ENCODE assay signal across 29 mouse cellular contexts in the genomic region with DNA sequence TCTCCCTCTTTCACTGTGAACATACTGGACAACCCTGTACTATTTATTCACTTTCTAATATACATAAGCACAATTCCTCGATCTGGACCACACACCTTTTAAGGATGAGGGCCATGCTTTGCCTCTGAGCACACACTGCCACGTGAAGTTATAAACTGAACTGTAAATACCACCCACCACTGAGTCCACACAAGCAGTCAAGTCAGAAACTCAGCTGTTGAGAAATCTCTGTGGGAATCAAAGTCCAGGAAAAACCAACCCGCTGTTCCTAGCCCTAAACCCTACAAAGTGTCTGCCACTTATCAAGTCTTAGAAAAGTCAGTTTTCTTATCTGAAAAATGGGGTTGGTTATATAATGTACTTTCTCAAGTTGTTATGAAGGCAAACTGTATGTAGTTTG. TPM values are rescaled to one million over a fixed set of nuclear protein-coding genes. Genes with fewer than 3 reads are reported as not detected.
DNase-seq lines count a peak whose midpoint lies in the region; ATAC-seq and TF ChIP-seq lines count a peak whose summit lies in the region.
"Had no signal": no experiment of that assay in that cellular context is flagged by ENCODE, and none has a peak within 500 bp of the region (broad histone marks: within the 10 kb centered on the region; RNA-seq: fewer than 3 reads in every experiment).

No protein-coding gene starts in this region.

- H3K4me2 ChIP-seq in intestine, embryonic 15.5 days (replicated peaks), result no peak overlapping the region
- H3K4me2 ChIP-seq in intestine, postnatal 0 days (replicated peaks; ENCODE audit: low read depth), result no peak overlapping the region
- H3K4me2 ChIP-seq in liver, embryonic 14.5 days (ENCODE audit: low read depth), result no peak overlapping the region
- H3K4me2 ChIP-seq in liver, embryonic 11.5 days, result no peak overlapping the region
- no peak overlapping the region for H3K4me2 ChIP-seq in liver, postnatal 0 days (ENCODE audit: low read depth, low read length)
- no peak overlapping the region for H3K4me2 ChIP-seq in hindbrain, embryonic 11.5 days (replicated peaks; ENCODE audit: low read depth, low read length)
- H3K4me2 ChIP-seq in lung, postnatal 0 days (replicated peaks; ENCODE audit: low read depth, low read length), result no peak overlapping the region
- H3K4me2 ChIP-seq: embryonic facial prominence, embryonic 13.5 days; forebrain, embryonic 12.5 days; forebrain, embryonic 15.5 days; heart, embryonic 13.5 days; hindbrain, embryonic 13.5 days had no signal

- no peaks in the 10 kb centered on the region for H3K4me1 ChIP-seq in intestine, embryonic 15.5 days (replicated peaks)
- no peaks in the 10 kb centered on the region for H3K4me1 ChIP-seq in intestine, postnatal 0 days (replicated peaks; ENCODE audit: control insufficient read depth, insufficient read depth, low read length)
- H3K4me1 ChIP-seq in liver, embryonic 14.5 days (replicated peaks; ENCODE audit: control insufficient read depth in 2 of 2, insufficient read depth in 2 of 2, low read length in 1 of 2), result 0 out of 4 replicates have a peak, but pooled peaks cover 0 to 1% of the 10 kb centered on the region in 2 experiments
- H3K4me1 ChIP-seq in liver, embryonic 11.5 days (replicated peaks; ENCODE audit: control insufficient read depth, insufficient read depth, low read length), result no peaks in the 10 kb centered on the region
- no peaks in the 10 kb centered on the region; the same call in 1 of the 2 replicates for H3K4me1 ChIP-seq in liver, postnatal 0 days (ENCODE audit: insufficient read depth)
- H3K4me1 ChIP-seq in hindbrain, embryonic 11.5 days (replicated peaks; ENCODE audit: control insufficient read depth, insufficient read depth, low read length), result no peaks in the 10 kb centered on the region
- no peaks in the 10 kb centered on the region for H3K4me1 ChIP-seq in lung, postnatal 0 days (ENCODE audit: insufficient read depth, low read depth, low read length)
- H3K4me1 ChIP-seq: embryonic facial prominence, embryonic 10.5 days; forebrain, embryonic 12.5 days; forebrain, embryonic 15.5 days; heart, embryonic 13.5 days; hindbrain, embryonic 13.5 days had no signal

- ATAC-seq in intestine, embryonic 15.5 days, result peak; percentile 34; the same call in 1 of the 2 replicates
- ATAC-seq in intestine, postnatal 0 days, result no peak
- peak; percentile 26; the same call in 1 of the 2 replicates for ATAC-seq in liver, embryonic 14.5 days (ENCODE audit: insufficient read depth)
- ATAC-seq in liver, embryonic 11.5 days (replicated peaks; ENCODE audit: low FRiP score), result no peak
- peak; percentile 90 for ATAC-seq in liver, postnatal 0 days
- ATAC-seq in hindbrain, embryonic 11.5 days (ENCODE audit: low FRiP score), result no peak
- ATAC-seq in lung, postnatal 0 days, result no peak
- ATAC-seq: forebrain, embryonic 15.5 days; hindbrain, embryonic 16.5 days; Patski had no signal

- no peak for TF ChIP-seq CTCF in intestine, postnatal 0 days (IDR thresholded peaks at IDR 0.05; ENCODE audit: low read depth)
- TF ChIP-seq CTCF in liver, embryonic 14.5 days (IDR thresholded peaks at IDR 0.05; ENCODE audit: low read depth), result no peak
- no peak for TF ChIP-seq CTCF in liver, postnatal 0 days (IDR thresholded peaks at IDR 0.05; ENCODE audit: low read depth)
- TF ChIP-seq CTCF in lung, postnatal 0 days (IDR thresholded peaks at IDR 0.05), result no peak

- no peak overlapping the region for H3K9ac ChIP-seq in intestine, embryonic 15.5 days
- no peak overlapping the region for H3K9ac ChIP-seq in intestine, postnatal 0 days (ENCODE audit: low read depth, low read length)
- H3K9ac ChIP-seq in liver, embryonic 14.5 days (replicated peaks), result no peak overlapping the region
- H3K9ac ChIP-seq in liver, embryonic 11.5 days (ENCODE audit: low read depth, low read length), result no peak overlapping the region
- no peak overlapping the region for H3K9ac ChIP-seq in liver, postnatal 0 days (replicated peaks)
- no peak overlapping the region for H3K9ac ChIP-seq in hindbrain, embryonic 11.5 days (ENCODE audit: low read depth, low read length)
- no peak overlapping the region for H3K9ac ChIP-seq in lung, postnatal 0 days (replicated peaks; ENCODE audit: low read depth)
- H3K9ac ChIP-seq: embryonic facial prominence, embryonic 13.5 days; forebrain, embryonic 12.5 days; forebrain, embryonic 15.5 days; heart, embryonic 13.5 days; hindbrain, embryonic 13.5 days had no signal

- H3K4me3 ChIP-seq in intestine, embryonic 15.5 days (replicated peaks), result no peak overlapping the region
- H3K4me3 ChIP-seq in intestine, postnatal 0 days (ENCODE audit: low read depth, low read length), result no peak overlapping the region
- H3K4me3 ChIP-seq in liver, embryonic 14.5 days (ENCODE audit: insufficient read depth in 1 of 2, low read depth in 2 of 2, low read length in 2 of 2), result no peak overlapping the region
- H3K4me3 ChIP-seq in liver, embryonic 11.5 days (ENCODE audit: low read depth, low read length), result no peak overlapping the region
- no peak overlapping the region for H3K4me3 ChIP-seq in liver, postnatal 0 days (ENCODE audit: low read depth, low read length)
- no peak overlapping the region for H3K4me3 ChIP-seq in hindbrain, embryonic 11.5 days (ENCODE audit: low read depth, low read length)
- H3K4me3 ChIP-seq in lung, postnatal 0 days (ENCODE audit: low read depth, low read length), result no peak overlapping the region
- H3K4me3 ChIP-seq: embryonic facial prominence, embryonic 10.5 days; embryonic facial prominence, embryonic 13.5 days; erythroblast, embryonic 14.5 days; forebrain, embryonic 12.5 days; forebrain, embryonic 15.5 days; heart, adult 2 months; heart, embryonic 10.5 days; heart, embryonic 13.5 days; hindbrain, embryonic 13.5 days had no signal

- DNase-seq in liver, embryonic 14.5 days (ENCODE audit: low read depth in 3 of 3, low spot score in 3 of 3), result peak in 1 of 3 experiments; percentile 1
- DNase-seq in liver, embryonic 11.5 days (ENCODE audit: low spot score), result no peak
- no peak for DNase-seq in liver, postnatal 0 days
- peak; percentile 45 for DNase-seq in yolk sac, embryonic 10.5 days (ENCODE audit: low spot score)
- DNase-seq in hindbrain, embryonic 11.5 days (ENCODE audit: low spot score), result no peak
- DNase-seq in lung, postnatal 0 days (ENCODE audit: low spot score), result no peak
- DNase-seq: adrenal gland, postnatal 10 days; adrenal gland, postnatal 36 days; B cell, adult 2 months; cerebellum, adult 18-20 months; cerebellum, adult 9-11 months; cerebellum, postnatal 25 days; gastrocnemius, postnatal 25 days; heart, adult 2 months; heart, postnatal 14 days had no signal

- WGBS in intestine, embryonic 15.5 days, result 57% methylated on average over 3 of the region's 3 CpGs
- 31% methylated on average over 3 of the region's 3 CpGs for WGBS in intestine, postnatal 0 days
- 54% methylated on average over 3 of the region's 3 CpGs for WGBS in liver, embryonic 14.5 days (ENCODE audit: insufficient replicate concordance)
- 75% methylated on average over 3 of the region's 3 CpGs for WGBS in liver, embryonic 11.5 days
- 62% methylated on average over 3 of the region's 3 CpGs for WGBS in liver, postnatal 0 days (ENCODE audit: insufficient replicate concordance)
- whole genome bisulfite sequencing in hindbrain, embryonic 11.5 days, result 87% methylated on average over 3 of the region's 3 CpGs
- WGBS in lung, postnatal 0 days, result 53% methylated on average over 3 of the region's 3 CpGs

- H3K9me3 ChIP-seq in intestine, embryonic 15.5 days, result no peaks in the 10 kb centered on the region
- H3K9me3 ChIP-seq in intestine, postnatal 0 days (ENCODE audit: control insufficient read depth), result no peaks in the 10 kb centered on the region
- no peaks in the 10 kb centered on the region for H3K9me3 ChIP-seq in liver, embryonic 14.5 days (ENCODE audit: control insufficient read depth, low read length)
- H3K9me3 ChIP-seq in liver, embryonic 11.5 days (ENCODE audit: control insufficient read depth, low read length), result no peaks in the 10 kb centered on the region
- no peaks in the 10 kb centered on the region for H3K9me3 ChIP-seq in liver, postnatal 0 days (ENCODE audit: low read length)
- no peaks in the 10 kb centered on the region for H3K9me3 ChIP-seq in hindbrain, embryonic 11.5 days (ENCODE audit: control insufficient read depth, low read length)
- H3K9me3 ChIP-seq in lung, postnatal 0 days (ENCODE audit: low read length), result no peaks in the 10 kb centered on the region
- H3K9me3 ChIP-seq: embryonic facial prominence, embryonic 10.5 days; embryonic facial prominence, embryonic 13.5 days; forebrain, embryonic 12.5 days; forebrain, embryonic 15.5 days; G1E; heart, embryonic 10.5 days; heart, embryonic 13.5 days; hindbrain, embryonic 13.5 days had no signal

- H3K27ac ChIP-seq in intestine, embryonic 15.5 days, result no peak overlapping the region
- H3K27ac ChIP-seq in intestine, postnatal 0 days (ENCODE audit: low read depth, low read length), result no peak overlapping the region
- no peak overlapping the region for H3K27ac ChIP-seq in liver, embryonic 14.5 days
- H3K27ac ChIP-seq in liver, embryonic 11.5 days (ENCODE audit: low read depth, low read length), result no peak overlapping the region
- no peak overlapping the region for H3K27ac ChIP-seq in liver, postnatal 0 days (ENCODE audit: low read depth)
- H3K27ac ChIP-seq in hindbrain, embryonic 11.5 days (ENCODE audit: low read depth, low read length), result no peak overlapping the region
- H3K27ac ChIP-seq in lung, postnatal 0 days (ENCODE audit: low read length), result no peak overlapping the region
- H3K27ac ChIP-seq: embryonic facial prominence, embryonic 10.5 days; embryonic facial prominence, embryonic 13.5 days; forebrain, embryonic 12.5 days; forebrain, embryonic 15.5 days; heart, adult 2 months; heart, embryonic 10.5 days; heart, embryonic 13.5 days; hindbrain, embryonic 13.5 days had no signal

- no peaks in the 10 kb centered on the region for H3K27me3 ChIP-seq in intestine, embryonic 15.5 days (replicated peaks)
- H3K27me3 ChIP-seq in intestine, postnatal 0 days (replicated peaks; ENCODE audit: control insufficient read depth, insufficient read depth, low read length), result peaks cover 4% of the 10 kb centered on the region; the same call in 1 of the 2 replicates
- H3K27me3 ChIP-seq in liver, embryonic 14.5 days (ENCODE audit: control insufficient read depth, insufficient read depth, low read length), result no peaks in the 10 kb centered on the region
- H3K27me3 ChIP-seq in liver, embryonic 11.5 days (replicated peaks; ENCODE audit: control insufficient read depth, insufficient read depth, low read length), result no peaks in the 10 kb centered on the region
- no peaks in the 10 kb centered on the region for H3K27me3 ChIP-seq in liver, postnatal 0 days (ENCODE audit: insufficient read depth, low read length)
- no peaks in the 10 kb centered on the region for H3K27me3 ChIP-seq in hindbrain, embryonic 11.5 days (ENCODE audit: control insufficient read depth, insufficient read depth, low read length)
- no peaks in the 10 kb centered on the region for H3K27me3 ChIP-seq in lung, postnatal 0 days (replicated peaks; ENCODE audit: insufficient read depth, low read length)
- H3K27me3 ChIP-seq: CH12.LX; embryonic facial prominence, embryonic 13.5 days; forebrain, embryonic 12.5 days; forebrain, embryonic 15.5 days; heart, embryonic 13.5 days; hindbrain, embryonic 13.5 days had no signal

- no peaks in the 10 kb centered on the region for H3K36me3 ChIP-seq in intestine, embryonic 15.5 days
- H3K36me3 ChIP-seq in intestine, postnatal 0 days (ENCODE audit: control insufficient read depth, insufficient read depth), result no peaks in the 10 kb centered on the region
- no peaks in the 10 kb centered on the region for H3K36me3 ChIP-seq in liver, embryonic 14.5 days (replicated peaks; ENCODE audit: control insufficient read depth, insufficient read depth, low read depth)
- H3K36me3 ChIP-seq in liver, embryonic 11.5 days (ENCODE audit: control insufficient read depth, insufficient read depth, low read length), result no peaks in the 10 kb centered on the region
- H3K36me3 ChIP-seq in liver, postnatal 0 days (replicated peaks; ENCODE audit: insufficient read depth, low read length), result no peaks in the 10 kb centered on the region
- H3K36me3 ChIP-seq in hindbrain, embryonic 11.5 days (ENCODE audit: control insufficient read depth, insufficient read depth, low read length), result no peaks in the 10 kb centered on the region
- no peaks in the 10 kb centered on the region for H3K36me3 ChIP-seq in lung, postnatal 0 days (ENCODE audit: insufficient read depth, low read length)
- H3K36me3 ChIP-seq: embryonic facial prominence, embryonic 10.5 days; embryonic facial prominence, embryonic 13.5 days; forebrain, embryonic 12.5 days; forebrain, embryonic 15.5 days; G1E; heart, embryonic 10.5 days; heart, embryonic 13.5 days; hindbrain, embryonic 13.5 days had no signal

- no peak for TF ChIP-seq EP300 in liver, embryonic 14.5 days (IDR thresholded peaks at IDR 0.05; ENCODE audit: low read depth)
- peak; percentile 50; the same call in 1 of the 2 replicates for TF ChIP-seq EP300 in liver, postnatal 0 days (IDR thresholded peaks at IDR 0.05; ENCODE audit: low read depth)
- TF ChIP-seq EP300 in lung, postnatal 0 days (IDR thresholded peaks at IDR 0.05), result no peak

RNA-seq across cellular contexts. Expression of gene Adamts15, which starts 36.0 kb away (rescaled TPM):
- polyA plus RNA-seq in intestine, embryonic 15.5 days (2015; fragmentation: Nextera tagmentation; extraction: Ambion mirVana), result 5.9 and 6.2 TPM in 2 replicates
- polyA plus RNA-seq in intestine, postnatal 0 days (2015; fragmentation: Nextera tagmentation; extraction: Ambion mirVana), result 0.91 and 0.95 TPM in 2 replicates
- 0.29 and 0.38 TPM in 2 replicates for polyA plus RNA-seq in liver, embryonic 14.5 days (2012; rRNA removed)
- polyA plus RNA-seq in liver, embryonic 14.5 days (2014; fragmentation: Nextera tagmentation; extraction: Ambion mirVana), result 0.33 and 0.49 TPM in 2 replicates
- polyA plus RNA-seq in liver, embryonic 11.5 days (2014; fragmentation: Nextera tagmentation; extraction: Ambion mirVana), result 2.5 and 3.0 TPM in 2 replicates
- polyA plus RNA-seq in liver, postnatal 0 days (2015; fragmentation: Nextera tagmentation; extraction: Ambion mirVana), result 0.81 and 1.1 TPM in 2 replicates
- polyA plus RNA-seq in hindbrain, embryonic 11.5 days (2014; fragmentation: Nextera tagmentation; extraction: Ambion mirVana), result 3.4 and 3.9 TPM in 2 replicates
- 8.7 and 10.2 TPM in 2 replicates for polyA plus RNA-seq in lung, postnatal 0 days (2015; fragmentation: Nextera tagmentation; extraction: Ambion mirVana)
- polyA plus RNA-seq: erythroblast, embryonic 14.5 days; G1E had no signal

RNA-seq across cellular contexts. Expression of gene Adamts8, which starts 56.1 kb away (rescaled TPM):
- polyA plus RNA-seq in intestine, embryonic 15.5 days (2015; fragmentation: Nextera tagmentation; extraction: Ambion mirVana), result 13.5 and 14.0 TPM in 2 replicates
- polyA plus RNA-seq in intestine, postnatal 0 days (2015; fragmentation: Nextera tagmentation; extraction: Ambion mirVana), result 4.1 and 4.7 TPM in 2 replicates
- 0.02 and 0.07 TPM in 2 replicates for polyA plus RNA-seq in liver, embryonic 14.5 days (2012; rRNA removed)
- polyA plus RNA-seq in liver, embryonic 14.5 days (2014; fragmentation: Nextera tagmentation; extraction: Ambion mirVana), result 0.04 and 0.11 TPM in 2 replicates
- 0.12 and 0.19 TPM in 2 replicates for polyA plus RNA-seq in liver, embryonic 11.5 days (2014; fragmentation: Nextera tagmentation; extraction: Ambion mirVana)
- polyA plus RNA-seq in liver, postnatal 0 days (2015; fragmentation: Nextera tagmentation; extraction: Ambion mirVana), result 0.05 and 0.06 TPM in 2 replicates
- 1.4 and 1.5 TPM in 2 replicates for polyA plus RNA-seq in hindbrain, embryonic 11.5 days (2014; fragmentation: Nextera tagmentation; extraction: Ambion mirVana)
- 10.5 and 10.7 TPM in 2 replicates for polyA plus RNA-seq in lung, postnatal 0 days (2015; fragmentation: Nextera tagmentation; extraction: Ambion mirVana)
- polyA plus RNA-seq: erythroblast, embryonic 14.5 days; G1E; Patski had no signal

Comparison
In these comparisons a context has a peak if more than half of its experiments do, and no peak if none do; other contexts are left out.
1. ATAC-seq: peak in intestine, embryonic 15.5 days (single experiment), liver, embryonic 14.5 days (single experiment) and liver, postnatal 0 days (single experiment); none in intestine, postnatal 0 days (single experiment), liver, embryonic 11.5 days (single experiment), hindbrain, embryonic 11.5 days (single experiment) and lung, postnatal 0 days (single experiment).